Mouse (Mus musculus) CH12.LX (cell line): ENCODE measurements around the gene Samd1. TPM values are rescaled to one million over a fixed set of nuclear protein-coding genes. Genes with fewer than 3 reads are reported as not detected.
A peak's percentile ranks its signal among the peaks of the same experiment; 100 is the strongest.
"Not testable (repeated sequence)": the region's sequence is repeated elsewhere in the genome, so short reads cannot be mapped to it uniquely, and the experiment has no call there.

Experiments
- DNase-seq: peaks from one replicate; pipeline ENCODE4 v3.0.0-alpha.2; 2013; ENCODE audit errors: extremely low read depth
- H3K27ac ChIP-seq: 2 replicates; pipeline ENCODE4 v1.5.1; 2012; ENCODE audit warnings: low read depth, mild to moderate bottlenecking, control low read depth, moderate library complexity; ENCODE audit not compliant: insufficient read depth
- H3K27me3 ChIP-seq: replicated peaks from 2 replicates; pipeline ENCODE3; 2012; ENCODE audit warnings: inconsistent platforms
- H3K36me3 ChIP-seq, 2 experiments: replicated peaks in 1 of 2; 2 replicates each; pipeline versions ENCODE3 to v1.6.1; 2012; ENCODE audit warnings: inconsistent platforms in 1 of 2, low read length in 1 of 2, mild to moderate bottlenecking in 1 of 2, mixed read lengths in 1 of 2, moderate library complexity in 1 of 2; ENCODE audit not compliant: control insufficient read depth in 1 of 2, insufficient read depth in 1 of 2
- H3K4me1 ChIP-seq, 2 experiments: 2 replicates each; pipeline ENCODE4 v1.6.1; 2012; ENCODE audit warnings: inconsistent platforms in 1 of 2, moderate library complexity in 1 of 2; ENCODE audit not compliant: insufficient read depth in 2 of 2, control insufficient read depth in 1 of 2
- H3K4me2 ChIP-seq: 2 replicates; pipeline ENCODE4 v1.6.1; 2012; ENCODE audit warnings: low read depth, mild to moderate bottlenecking, control low read depth; ENCODE audit not compliant: poor library complexity, insufficient read depth, severe bottlenecking
- H3K4me3 ChIP-seq, 3 experiments: fragments of 150-350 bp in 1 of 3; sonication (generic) in 1 of 3; replicated peaks in 1 of 3; 2 replicates each; pipeline versions ENCODE3 to v1.5.1; 2011 to 2012; ENCODE audit warnings: low read depth in 2 of 3, low read length in 2 of 3, mild to moderate bottlenecking in 2 of 3, moderate library complexity in 2 of 3, control low read depth in 1 of 3, improper control_type of control experiment in 1 of 3, inconsistent platforms in 1 of 3, mixed read lengths in 1 of 3; ENCODE audit not compliant: poor library complexity in 1 of 3
- H3K79me2 ChIP-seq: replicated peaks from 2 replicates; pipeline ENCODE4 v1.6.1; 2012; ENCODE audit warnings: mild to moderate bottlenecking, moderate library complexity; ENCODE audit not compliant: control insufficient read depth, poor library complexity, insufficient read depth, severe bottlenecking; ENCODE audit errors: extremely low read depth
- H3K9ac ChIP-seq: 2 replicates; pipeline ENCODE4 v1.6.1; 2012; ENCODE audit warnings: low read depth, mild to moderate bottlenecking, control low read depth, moderate library complexity; ENCODE audit not compliant: insufficient read depth
- H3K9me3 ChIP-seq: replicated peaks from 2 replicates; pipeline ENCODE3; 2012; ENCODE audit warnings: low read length, inconsistent platforms, mixed read lengths
- CHD2 ChIP-seq: IDR thresholded peaks from 2 replicates; pipeline ENCODE4 v1.6.1; 2011; ENCODE audit warnings: low read length, improper control_type of control experiment
- CTCF ChIP-seq, 2 experiments: IDR thresholded peaks in 1 of 2; conservative IDR thresholded peaks in 1 of 2; 2 replicates each; pipeline ENCODE4 v1.5.1; 2011 to 2012; ENCODE audit warnings: low read depth in 2 of 2, low read length in 2 of 2, improper control_type of control experiment in 1 of 2, inconsistent platforms in 1 of 2, mild to moderate bottlenecking in 1 of 2, moderate library complexity in 1 of 2
- GABPA ChIP-seq: IDR thresholded peaks from 2 replicates; pipeline ENCODE4 v1.6.1; 2012; ENCODE audit warnings: low read depth, low read length, improper control_type of control experiment, inconsistent platforms; ENCODE audit not compliant: insufficient replicate concordance
- HCFC1 ChIP-seq: IDR thresholded peaks from 2 replicates; pipeline ENCODE4 v1.6.1; 2012; ENCODE audit warnings: low read depth, mild to moderate bottlenecking, inconsistent platforms, low read length, improper control_type of control experiment
- IRF4 ChIP-seq: IDR thresholded peaks from 2 replicates; pipeline ENCODE4 v1.6.1; 2014; ENCODE audit warnings: low read depth, mild to moderate bottlenecking, inconsistent platforms, low read length, improper control_type of control experiment
- MAFK ChIP-seq: IDR thresholded peaks from 2 replicates; pipeline ENCODE4 v1.6.1; 2011; ENCODE audit warnings: low read length, improper control_type of control experiment; ENCODE audit not compliant: insufficient replicate concordance
- MAZ ChIP-seq: IDR thresholded peaks from 2 replicates; pipeline ENCODE4 v1.6.1; 2012; ENCODE audit warnings: low read depth, mild to moderate bottlenecking, inconsistent platforms, low read length, improper control_type of control experiment, moderate library complexity
- MXI1 ChIP-seq: IDR thresholded peaks from 2 replicates; pipeline ENCODE4 v1.6.1; 2011; ENCODE audit warnings: mild to moderate bottlenecking, low read depth, low read length, improper control_type of control experiment
- NELFE ChIP-seq: IDR thresholded peaks from 2 replicates; pipeline ENCODE4 v1.6.1; 2011; ENCODE audit warnings: low read depth, low read length, improper control_type of control experiment
- RAD21 ChIP-seq: IDR thresholded peaks from 2 replicates; pipeline ENCODE4 v1.6.1; 2011; ENCODE audit warnings: low read depth, mild to moderate bottlenecking, low read length, improper control_type of control experiment, moderate library complexity
- SIN3A ChIP-seq: IDR thresholded peaks from 2 replicates; pipeline ENCODE4 v1.6.1; 2012; ENCODE audit warnings: low read length, improper control_type of control experiment, inconsistent platforms
- SMC3 ChIP-seq: IDR thresholded peaks from 2 replicates; pipeline ENCODE4 v1.6.1; 2011; ENCODE audit warnings: low read depth, low read length, improper control_type of control experiment
- TBP ChIP-seq: conservative IDR thresholded peaks from 2 replicates; pipeline ENCODE4 v1.6.1; 2011; ENCODE audit warnings: low read depth, low read length, improper control_type of control experiment
- TCF12 ChIP-seq: IDR thresholded peaks from 2 replicates; pipeline ENCODE4 v1.6.1; 2014; ENCODE audit warnings: low read depth, mild to moderate bottlenecking, inconsistent platforms, low read length, improper control_type of control experiment
- USF1 ChIP-seq: IDR thresholded peaks from 2 replicates; pipeline ENCODE4 v1.6.1; 2014; ENCODE audit warnings: low read depth, mild to moderate bottlenecking, inconsistent platforms, low read length, improper control_type of control experiment
- USF2 ChIP-seq: conservative IDR thresholded peaks from 2 replicates; pipeline ENCODE4 v1.6.1; 2011; ENCODE audit warnings: low read depth, low read length, improper control_type of control experiment
- ZKSCAN1 ChIP-seq: IDR thresholded peaks from 2 replicates; pipeline ENCODE4 v1.6.1; 2012; ENCODE audit warnings: low read depth, inconsistent platforms, low read length, improper control_type of control experiment, borderline replicate concordance
- dilution Hi-C: fragments of 300-500 bp; cut with MboI; formaldehyde crosslinking; loops from 2 replicates; pipeline ENCODE4 v1.14.3; 2020; ENCODE audit warnings: low sequenced_read_pairs; ENCODE audit not compliant: extremely low pct_unique_long_range_greater_than_20kb, extremely low pct_ligation_motif_present
- in situ Hi-C: fragments of 300-500 bp; cut with MboI; formaldehyde crosslinking; loops from 3 replicates; pipeline ENCODE4 v1.14.3; 2019; ENCODE audit warnings: low sequenced_read_pairs, low pct_ligation_motif_present, low pct_unique_long_range_greater_than_20kb, mixed read lengths
- polyA plus RNA-seq: library from polyadenylated mRNA; unstranded; fragments of >175 nt; gene quantifications from 2 replicates; pipeline ENCODE4 v1.2.1, GENCODE M21; 2012; ENCODE audit warnings: low read depth; ENCODE audit not compliant: insufficient read length
- total RNA-seq, 2 experiments: library from RNA; depleted of rRNA; stranded (reverse); fragments of 300-350 nt in 1 of 2; fragments of >200 nt in 1 of 2; gene quantifications; 2 replicates each; pipeline ENCODE4 v1.2.3; 2012 to 2014

The Samd1 gene
- total and polyA plus RNA-seq, 3 experiments: 42.1 to 54.5 (median 42.3) TPM

DNA sequence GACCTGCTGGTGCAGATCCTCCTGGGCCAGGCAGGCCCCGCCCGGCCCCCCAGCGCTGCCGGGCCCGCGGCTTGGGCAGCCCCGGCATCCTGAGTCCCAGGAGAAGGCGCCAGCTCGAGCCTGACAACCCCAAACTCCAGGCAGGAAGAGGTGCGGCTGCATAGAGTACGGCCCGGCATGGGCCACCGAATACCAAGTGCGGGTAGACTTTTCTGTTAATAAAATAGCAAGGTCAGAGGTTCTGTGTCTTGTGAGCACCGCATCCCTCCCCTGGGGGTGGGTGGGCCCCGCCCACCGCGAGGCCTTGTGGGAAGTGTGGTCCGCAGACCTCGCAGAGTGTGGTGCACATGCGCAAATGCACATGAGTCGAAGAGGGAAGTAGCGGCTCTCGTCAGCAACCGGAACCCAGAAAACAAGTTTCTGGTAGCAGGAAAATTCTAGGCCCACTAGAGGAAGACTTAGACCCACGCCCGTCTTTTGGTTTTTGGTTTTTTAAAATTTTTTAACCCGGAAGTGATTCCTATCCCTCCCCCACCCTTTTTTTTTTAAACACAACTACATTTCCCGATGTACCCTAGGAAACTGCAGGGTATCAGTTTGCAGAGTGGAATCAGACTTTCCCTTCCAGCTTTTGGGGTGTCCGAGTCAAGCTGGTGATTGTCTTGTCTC, 7.2 kb downstream of the Samd1 start (continued):
- TF ChIP-seq USF2 (no peak), MAZ (0 out of 2 replicates have a peak, but pooled peaks have one; percentile 69), HCFC1 (peak; percentile 93), TBP (peak; percentile 72), SIN3A (peak; percentile 60; the same call in 1 of the 2 replicates)
- TF ChIP-seq, all 38 proteins: peak for 14

DNA sequence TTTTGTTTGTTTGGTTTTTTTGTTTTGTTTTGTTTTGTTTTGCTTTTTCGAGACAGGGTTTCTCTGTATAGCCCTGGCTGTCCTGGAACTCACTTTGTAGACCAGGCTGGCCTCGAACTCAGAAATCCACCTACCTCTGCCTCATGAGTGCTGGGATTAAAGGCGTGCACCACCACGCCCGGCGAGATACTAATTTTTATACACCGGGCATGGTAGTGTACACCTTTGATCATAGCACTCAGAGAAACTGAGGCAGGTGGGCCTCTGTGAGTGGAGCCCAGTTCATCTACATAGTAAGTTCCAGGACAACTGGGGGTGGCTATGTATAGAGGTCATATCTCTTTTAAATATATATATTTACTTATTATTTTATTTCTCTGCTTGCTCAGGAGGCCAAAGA, 8.0 kb downstream of the Samd1 start:
- H3K4me3 ChIP-seq, H3K9me3 ChIP-seq, dilution Hi-C loops, in situ Hi-C loops, H3K79me2 ChIP-seq, DNase-seq, H3K27me3 ChIP-seq, H3K27ac ChIP-seq: not testable (repeated sequence)
- Histone ChIP-seq H3K36me3 (peaks cover 12 to 27% of the 10 kb centered on the region in 2 experiments), H3K4me2 (0 out of 2 replicates have a peak overlapping the region, but pooled peaks have one; percentile 62), H3K4me1 (peaks cover 8 to 30% of the 10 kb centered on the region in 2 experiments), H3K9ac (peak overlapping the region; percentile 86; the same call in 1 of the 2 replicates)

GRCm38 (mm10) chr8:84008362-84008761, 10.9 kb downstream of the Samd1 start:
- DNase-seq: no peak
- TF ChIP-seq CHD2 (no peak), ZKSCAN1 (no peak), SMC3 (no peak), MXI1 (no peak), GABPA (no peak), HCFC1 (no peak), TBP (no peak)
- H3K79me2 ChIP-seq: no peaks in the 10 kb centered on the region
- no peak overlapping the region for H3K27ac ChIP-seq
- in situ Hi-C loops (no loop called here), dilution Hi-C loops (no loop called here)
- H3K27me3 ChIP-seq: peaks cover 30% of the 10 kb centered on the region
- H3K9me3 ChIP-seq: peaks cover 5% of the 10 kb centered on the region
- H3K4me1 ChIP-seq: peaks cover 9 to 32% of the 10 kb centered on the region in 2 experiments
- no peak overlapping the region for H3K4me2 ChIP-seq
- no peak overlapping the region for H3K9ac ChIP-seq
- no peak overlapping the region for H3K4me3 ChIP-seq
- no peaks in the 10 kb centered on the region for H3K36me3 ChIP-seq

GRCm38 (mm10) chr8:84009876-84010275, 12.4 kb downstream of the Samd1 start:
- peak; percentile 62 for DNase-seq
- no peak overlapping the region for H3K9ac ChIP-seq
- H3K27me3 ChIP-seq: peaks cover 30% of the 10 kb centered on the region

More at GRCm38 (mm10) chr8:84009876-84010275, 12.4 kb downstream of the Samd1 start:
- Histone ChIP-seq H3K4me3 (no peak overlapping the region), H3K79me2 (no peaks in the 10 kb centered on the region), H3K27ac (no peak overlapping the region), H3K4me1 (peaks cover 6 to 23% of the 10 kb centered on the region in 2 experiments; a peak in 3 of 4 replicates), H3K4me2 (no peak overlapping the region), H3K9me3 (peaks cover 5% of the 10 kb centered on the region), H3K36me3 (no peaks in the 10 kb centered on the region)
- in situ Hi-C loops (no loop called here), dilution Hi-C loops (no loop called here)
- TF ChIP-seq SMC3: peak; percentile 64
- TF ChIP-seq MAZ: no peak
- peak; percentile 19; the same call in 1 of the 2 replicates for TF ChIP-seq IRF4
- no peak for TF ChIP-seq USF1
- no peak for TF ChIP-seq CHD2
- peak; percentile 62 to 89 for TF ChIP-seq CTCF (conservative IDR thresholded peaks at IDR 0.05 in 1 of 2, IDR thresholded peaks at IDR 0.05 in 1 of 2; ENCODE audit: low read depth in 2 of 2, low read length in 2 of 2)
- TF ChIP-seq MAFK: no peak
- peak; percentile 74 for TF ChIP-seq RAD21
- TF ChIP-seq HCFC1: no peak
- peak; percentile 28; the same call in 1 of the 2 replicates for TF ChIP-seq NELFE
- TF ChIP-seq TCF12: no peak
